Mouse (Mus musculus): ENCODE measurements around the gene Tnfaip8l1.

DNA sequence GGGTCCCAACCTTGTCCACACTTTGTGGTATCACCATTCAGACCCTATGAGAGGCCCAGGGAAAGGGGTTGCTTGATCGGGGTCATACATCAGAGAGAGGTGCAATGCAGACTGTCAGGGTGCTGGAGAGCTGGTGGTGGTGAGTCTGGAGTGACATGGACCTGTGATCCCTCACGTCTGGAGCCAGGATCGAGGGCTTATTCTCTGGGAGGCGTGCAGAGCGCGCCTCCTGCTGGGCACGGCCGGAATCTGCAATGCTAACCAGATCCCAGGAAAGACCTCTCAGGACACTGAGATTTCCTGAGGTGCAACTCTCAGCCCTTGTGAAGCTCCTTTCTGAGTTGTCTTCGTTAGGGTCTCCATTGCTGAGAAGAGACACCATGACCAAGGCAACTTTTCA, 2.5 kb upstream of the Tnfaip8l1 start:
- TF ChIP-seq CTCF (IDR thresholded peaks at IDR 0.05; ENCODE audit: insufficient read depth, low read length): peak; percentile 84
- no peak for TF ChIP-seq POLR2A (IDR thresholded peaks at IDR 0.05; ENCODE audit: borderline replicate concordance, extremely low read depth, low read depth, low read length)

Measured in lung, adult 2 months (tissue).